Mouse (Mus musculus) intestine, embryonic 14.5 days (tissue): ENCODE data around the gene Hdgfl2. TPM values are rescaled to one million over a fixed set of nuclear protein-coding genes. Genes with fewer than 3 reads are reported as not detected.
"Not testable (repeated sequence)": the region's sequence is repeated elsewhere in the genome, so short reads cannot be mapped to it uniquely, and the experiment has no call there.

Experiments
- ATAC-seq: fragments of 200-750 bp; cut with Nextera tagmentation; replicated peaks from 2 replicates; pipeline ENCODE4 v1.8.0; 2017; ENCODE audit warnings: low read depth, moderate number of reproducible peaks, moderate TSS enrichment, moderate library complexity; ENCODE audit not compliant: low FRiP score, low TSS enrichment
- DNase-seq: peaks from one replicate; pipeline ENCODE4 v3.0.0-alpha.2; 2018; ENCODE audit warnings: low spot score
- H3K27ac ChIP-seq: fragments of 300-500 bp; sonication (generic); 2 replicates; pipeline ENCODE4 v1.5.1; 2014; ENCODE audit warnings: low read depth, mild to moderate bottlenecking, control low read depth
- H3K27me3 ChIP-seq: fragments of 300-500 bp; sonication (generic); replicated peaks from 2 replicates; pipeline ENCODE4 v1.6.1; 2014; ENCODE audit warnings: low read length, control low read depth; ENCODE audit not compliant: control insufficient read depth, insufficient read depth
- H3K36me3 ChIP-seq: fragments of 300-500 bp; sonication (generic); 2 replicates; pipeline ENCODE4 v1.6.1; 2014; ENCODE audit warnings: low read length, control low read depth; ENCODE audit not compliant: control insufficient read depth, insufficient read depth
- H3K4me1 ChIP-seq: fragments of 300-500 bp; sonication (generic); replicated peaks from 2 replicates; pipeline ENCODE4 v1.6.1; 2014; ENCODE audit warnings: low read length, control low read depth, mixed read lengths; ENCODE audit not compliant: control insufficient read depth, insufficient read depth
- H3K4me2 ChIP-seq: fragments of 300-500 bp; sonication (generic); 2 replicates; pipeline ENCODE4 v1.6.1; 2014; ENCODE audit warnings: low read length
- H3K4me3 ChIP-seq: fragments of 300-500 bp; sonication (generic); 2 replicates; pipeline ENCODE4 v1.5.1; 2014; ENCODE audit warnings: low read depth, low read length, control low read depth, mixed read lengths
- H3K9ac ChIP-seq: fragments of 300-500 bp; sonication (generic); 2 replicates; pipeline ENCODE4 v1.6.1; 2014; ENCODE audit warnings: mild to moderate bottlenecking, low read length
- H3K9me3 ChIP-seq: fragments of 300-500 bp; sonication (generic); 2 replicates; pipeline ENCODE4 v1.6.1; 2016; ENCODE audit warnings: low read length, control low read depth; ENCODE audit not compliant: control insufficient read depth
- WGBS: fragments of 180-500 bp; shearing (Covaris S2); extraction: QIAGEN DNeasy Blood & Tissue Kit; methylation state at CpG from one replicate; pipeline ENCODE4 v1.1.7; 2014; 5-methylcytosine and 5-hydroxymethylcytosine counted together
- polyA plus RNA-seq: library from polyadenylated mRNA; unstranded; fragments of >200 nt; fragmentation: Nextera tagmentation; extraction: Ambion mirVana; gene quantifications from 2 replicates; pipeline ENCODE4 v1.2.1, GENCODE M21; 2014

Hdgfl2 gene
- polyA plus RNA-seq, 1 experiment from 2014 or later, result 93.4 TPM

GRCm38 (mm10) chr17:56096883-56097282 lies 17.4 kb downstream of the Hdgfl2 start:
- 88% methylated on average over 12 of the region's 12 CpGs for WGBS
- Histone ChIP-seq H3K9ac (no peak overlapping the region), H3K27ac (no peak overlapping the region), H3K27me3 (no peaks in the 10 kb centered on the region), H3K9me3 (no peaks in the 10 kb centered on the region), H3K4me1 (no peaks in the 10 kb centered on the region), H3K4me3 (no peak overlapping the region), H3K4me2 (no peak overlapping the region), H3K36me3 (peaks cover 81% of the 10 kb centered on the region)
- DNase-seq, result no peak
- no peak for ATAC-seq

- H3K27ac ChIP-seq, result no peak overlapping the region
- no peak overlapping the region for H3K9ac ChIP-seq
- no peaks in the 10 kb centered on the region for H3K4me1 ChIP-seq
- peaks cover 87% of the 10 kb centered on the region for H3K36me3 ChIP-seq
- WGBS, result 95% methylated on average over 8 of the region's 8 CpGs
- no peaks in the 10 kb centered on the region for H3K27me3 ChIP-seq
- H3K9me3 ChIP-seq, result no peaks in the 10 kb centered on the region
- H3K4me2 ChIP-seq, result no peak overlapping the region
- ATAC-seq (no peak), DNase-seq (no peak)
- no peak overlapping the region for H3K4me3 ChIP-seq
These were observed 18.7 kb downstream of the Hdgfl2 start for GRCm38 (mm10) chr17:56098180-56098579.

- 89% methylated on average over 15 of the region's 15 CpGs for WGBS
- H3K36me3 ChIP-seq, result peaks cover 87% of the 10 kb centered on the region
- no peak overlapping the region for H3K4me3 ChIP-seq
These were observed 19.5 kb downstream of the Hdgfl2 start for GRCm38 (mm10) chr17:56098711-56099572.

GRCm38 (mm10) chr17:56100811-56101210 lies 21.4 kb downstream of the Hdgfl2 start:
- Histone ChIP-seq H3K4me2 (no peak overlapping the region), H3K9ac (no peak overlapping the region), H3K36me3 (peaks cover 80% of the 10 kb centered on the region), H3K27ac (no peak overlapping the region), H3K27me3 (no peaks in the 10 kb centered on the region), H3K4me3 (no peak overlapping the region), H3K9me3 (no peaks in the 10 kb centered on the region), H3K4me1 (no peaks in the 10 kb centered on the region)
- WGBS, result 94% methylated on average over 3 of the region's 3 CpGs
- no peak for ATAC-seq
- no peak for DNase-seq

More at GRCm38 (mm10) chr17:56098711-56099572, 19.5 kb downstream of the Hdgfl2 start:
- Histone ChIP-seq H3K27ac (no peak overlapping the region), H3K9me3 (no peaks in the 10 kb centered on the region), H3K27me3 (no peaks in the 10 kb centered on the region), H3K4me1 (no peaks in the 10 kb centered on the region), H3K4me2 (no peak overlapping the region), H3K9ac (no peak overlapping the region)
- DNase-seq (no peak), ATAC-seq (no peak)

- Histone ChIP-seq H3K9me3 (no peaks in the 10 kb centered on the region), H3K4me3 (no peak overlapping the region), H3K36me3 (peaks cover 66% of the 10 kb centered on the region), H3K27me3 (no peaks in the 10 kb centered on the region), H3K4me2 (no peak overlapping the region), H3K9ac (no peak overlapping the region), H3K4me1 (no peaks in the 10 kb centered on the region), H3K27ac (no peak overlapping the region)
- 91% methylated on average over 5 of the region's 5 CpGs for WGBS
- ATAC-seq (no peak), DNase-seq (no peak)
These were observed 22.7 kb downstream of the Hdgfl2 start for GRCm38 (mm10) chr17:56102158-56102557.

GRCm38 (mm10) chr17:56102927-56103326 lies 23.5 kb downstream of the Hdgfl2 start:
- no peak overlapping the region for H3K9ac ChIP-seq
- no peaks in the 10 kb centered on the region for H3K27me3 ChIP-seq
- H3K4me1 ChIP-seq, result no peaks in the 10 kb centered on the region
- WGBS, result 94% methylated on average over 9 of the region's 9 CpGs
- peaks cover 58% of the 10 kb centered on the region for H3K36me3 ChIP-seq
- H3K9me3 ChIP-seq, result no peaks in the 10 kb centered on the region
- no peak overlapping the region for H3K27ac ChIP-seq
- DNase-seq, result no peak
- ATAC-seq, result no peak
- no peak overlapping the region for H3K4me3 ChIP-seq
- no peak overlapping the region for H3K4me2 ChIP-seq

- H3K27me3 ChIP-seq, result no peaks in the 10 kb centered on the region
- H3K9me3 ChIP-seq, result no peaks in the 10 kb centered on the region
- peaks cover 51% of the 10 kb centered on the region for H3K36me3 ChIP-seq
- no peak overlapping the region for H3K4me2 ChIP-seq
- no peak overlapping the region for H3K9ac ChIP-seq
- H3K27ac ChIP-seq, result no peak overlapping the region
- WGBS, result 94% methylated on average over 8 of the region's 8 CpGs
- ATAC-seq, result no peak
- no peaks in the 10 kb centered on the region for H3K4me1 ChIP-seq
- H3K4me3 ChIP-seq, result no peak overlapping the region
- DNase-seq, result no peak
These were observed 24.2 kb downstream of the Hdgfl2 start for GRCm38 (mm10) chr17:56103465-56104285.

- H3K4me2 ChIP-seq, H3K9ac ChIP-seq, H3K27me3 ChIP-seq, H3K4me3 ChIP-seq, H3K9me3 ChIP-seq, ATAC-seq, H3K4me1 ChIP-seq, DNase-seq, H3K27ac ChIP-seq: not testable (repeated sequence)
- peaks cover 40% of the 10 kb centered on the region for H3K36me3 ChIP-seq
- 96% methylated on average over 2 of the region's 5 CpGs for WGBS
These were observed 25.4 kb downstream of the Hdgfl2 start for GRCm38 (mm10) chr17:56104821-56105220.
